Mouse (Mus musculus) skeletal muscle tissue, postnatal 0 days (tissue): ENCODE data around the gene 1190005I06Rik. TPM values are rescaled to one million over a fixed set of nuclear protein-coding genes. Genes with fewer than 3 reads are reported as not detected.

Source experiments
- polyA plus RNA-seq: library from polyadenylated mRNA; unstranded; fragments of >200 nt; fragmentation: Nextera tagmentation; extraction: Ambion mirVana; gene quantifications from 2 replicates; pipeline ENCODE4 v1.2.1, GENCODE M21; 2015

1190005I06Rik gene
- polyA plus RNA-seq = 2.5 and 10.3 TPM in 2 replicates

GRCm38 (mm10) chr8:120647532-120647931 is at the start of gene 1190005I06Rik:
Gene 1190005I06Rik (minus strand): TSS chr8:120647632.

DNA sequence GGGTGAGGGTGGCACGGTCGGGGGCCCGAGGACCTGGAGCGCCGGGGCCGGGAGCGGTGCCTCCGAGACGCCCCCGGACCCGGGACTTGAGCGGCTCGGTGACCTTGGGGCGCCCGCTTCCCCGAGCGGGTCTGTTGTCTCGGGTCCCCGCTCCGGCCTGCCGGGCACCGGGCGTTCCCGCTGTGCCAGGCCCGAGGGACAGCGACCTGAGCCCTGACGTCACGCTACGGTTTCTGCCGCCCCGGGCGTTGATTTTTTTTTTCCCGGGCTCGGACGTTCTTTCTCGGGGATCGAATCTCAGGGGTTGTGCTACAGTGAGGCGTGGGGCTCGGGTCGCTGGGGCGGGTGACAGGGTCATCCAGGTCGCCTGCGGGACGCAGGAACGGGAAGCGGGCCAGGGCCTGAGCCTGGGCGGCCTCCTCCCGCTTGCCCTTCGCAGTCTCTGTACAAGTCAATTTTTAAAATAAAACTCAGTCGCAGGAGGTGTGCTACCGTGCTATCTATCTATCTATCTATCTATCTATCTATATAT is 21.0 kb upstream of the 1190005I06Rik start, which contains the start of gene Emc8:
Gene Emc8 (minus strand): TSS at position 200 of the 532 bp plus-strand sequence.

GRCm38 (mm10) chr8:120667561-120668373 is 20.3 kb upstream of the 1190005I06Rik start, which contains the start of the genes Gm27021 and Cox4i1:
Gene Gm27021 (minus strand): TSS chr8:120668079.
Gene Cox4i1 (plus strand): TSS chr8:120668222.

DNA sequence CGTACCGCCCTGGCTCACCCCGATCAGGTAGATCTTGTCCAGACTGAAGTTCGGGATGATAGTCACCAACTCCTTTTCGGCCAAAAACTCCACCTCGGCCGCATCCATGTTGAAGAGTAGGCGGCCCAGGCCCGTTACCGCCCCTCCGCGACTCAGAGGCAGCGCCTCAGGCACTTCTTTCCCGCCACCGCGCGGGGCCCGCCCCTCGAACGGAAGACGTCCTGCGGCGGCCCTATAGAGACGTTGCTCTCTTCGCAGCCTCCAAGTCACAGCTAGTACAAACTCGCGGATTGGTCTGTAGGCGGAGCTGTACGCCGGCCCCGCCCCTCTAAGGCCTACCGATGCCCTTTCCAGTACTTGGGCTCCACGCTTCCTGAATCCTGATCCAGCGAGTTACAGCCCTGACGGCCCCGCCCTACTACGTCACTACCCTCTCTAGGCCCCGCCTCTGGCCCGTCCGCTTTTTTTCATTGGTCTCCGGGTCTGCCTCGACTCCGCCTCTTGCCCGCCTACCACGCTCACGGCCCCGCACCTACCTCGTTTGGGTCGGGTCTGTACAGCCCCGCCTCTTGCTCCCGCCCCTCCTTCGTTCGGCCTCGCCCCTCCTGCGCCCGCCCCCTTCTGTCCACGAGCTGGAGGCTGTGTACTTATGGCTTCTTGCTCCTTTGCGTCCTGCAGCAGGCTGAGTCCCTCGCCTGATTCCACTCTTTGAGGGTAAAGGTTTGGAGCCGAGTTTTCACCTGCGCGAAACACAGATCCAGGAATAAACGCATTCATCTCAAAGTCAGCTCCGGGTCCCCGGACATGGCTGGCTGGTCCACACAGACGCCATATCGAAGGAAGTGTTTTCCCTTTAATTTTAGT is 58.3 kb downstream of the 1190005I06Rik start, which contains the start of gene Gins2:
Gene Gins2 (minus strand): TSS at position 397 of the 864 bp plus-strand sequence.

Other genes starting within 250 kb of the 1190005I06Rik start
- 16.5 and 22.2 TPM in 2 replicates for gene Gins2, start 58.3 kb downstream of the 1190005I06Rik start, polyA plus RNA-seq
- 0.73 and 4.4 TPM in 2 replicates for gene Gm27021, start 20.4 kb upstream of the 1190005I06Rik start, polyA plus RNA-seq
- gene Cox4i1, start 20.6 kb upstream of the 1190005I06Rik start, polyA plus RNA-seq = 2,026 and 2,053 TPM in 2 replicates
- gene Emc8, start 20.9 kb upstream of the 1190005I06Rik start, polyA plus RNA-seq = 111 and 124 TPM in 2 replicates
- gene Irf8, start 88.7 kb upstream of the 1190005I06Rik start, polyA plus RNA-seq = 4.7 and 6.5 TPM in 2 replicates